Mouse (Mus musculus) brain, embryonic 14.5 days (tissue): ENCODE measurements at regions not wholly inside any gene's neighbourhood (a gene's known extent, or its start where the extent isn't known, plus 50 kb on each side); places are given as distances from the start of the nearest gene placed in this dataset.

Experiments
- DNase-seq: peaks from one replicate; pipeline ENCODE4 v3.0.0-alpha.2; 2011; ENCODE audit warnings: low read depth
- CTCF ChIP-seq: fragments of 200-500 bp; IDR thresholded peaks from 2 replicates; pipeline ENCODE4 v1.5.1; 2012; ENCODE audit warnings: inconsistent platforms, mild to moderate bottlenecking, moderate library complexity, borderline replicate concordance; ENCODE audit not compliant: insufficient read depth, insufficient read length; ENCODE audit errors: extremely low read depth
- POLR2A ChIP-seq: fragments of 200-500 bp; IDR thresholded peaks from 2 replicates; pipeline ENCODE4 v1.6.1; 2012; ENCODE audit warnings: mild to moderate bottlenecking, inconsistent platforms, borderline replicate concordance; ENCODE audit not compliant: poor library complexity, insufficient read depth, insufficient read length, severe bottlenecking; ENCODE audit errors: extremely low read depth

- no peak for DNase-seq
- TF ChIP-seq POLR2A, result no peak
- TF ChIP-seq CTCF, result no peak
Observed at GRCm38 (mm10) chr11:114611690-114612089, 56.6 kb upstream of the Rpl38 start.

GRCm38 (mm10) chr11:114608009-114608408 is 60.3 kb upstream of the Rpl38 start:
- DNase-seq, result no peak
- peak; percentile 42; the same call in 1 of the 2 replicates for TF ChIP-seq CTCF
- no peak for TF ChIP-seq POLR2A

- no peak for DNase-seq
- no peak for TF ChIP-seq CTCF
- no peak for TF ChIP-seq POLR2A
Observed at GRCm38 (mm10) chr11:114603108-114603507, 65.2 kb upstream of the Rpl38 start.

GRCm38 (mm10) chr11:114597225-114597624 is 71.1 kb upstream of the Rpl38 start:
- TF ChIP-seq POLR2A, result no peak
- no peak for TF ChIP-seq CTCF
- peak; percentile 90 for DNase-seq

- TF ChIP-seq CTCF (no peak), POLR2A (no peak)
- DNase-seq, result peak; percentile 59
Observed at GRCm38 (mm10) chr11:114592961-114593360, 75.4 kb upstream of the Rpl38 start.

GRCm38 (mm10) chr11:114588554-114588953 is 79.8 kb upstream of the Rpl38 start:
- no peak for DNase-seq
- TF ChIP-seq CTCF, result no peak
- TF ChIP-seq POLR2A, result no peak

- DNase-seq, result no peak
- TF ChIP-seq CTCF (no peak), POLR2A (no peak)
Observed at GRCm38 (mm10) chr11:114587986-114588385, 80.3 kb upstream of the Rpl38 start.

GRCm38 (mm10) chr11:114586400-114586799 is 81.9 kb upstream of the Rpl38 start:
- TF ChIP-seq CTCF (no peak), POLR2A (no peak)
- DNase-seq, result no peak

GRCm38 (mm10) chr11:114584804-114585203 is 83.5 kb upstream of the Rpl38 start:
- no peak for DNase-seq
- TF ChIP-seq POLR2A (no peak), CTCF (no peak)

- no peak for TF ChIP-seq CTCF
- no peak for TF ChIP-seq POLR2A
- DNase-seq, result no peak
Observed at GRCm38 (mm10) chr11:114584146-114584545, 84.2 kb upstream of the Rpl38 start.

GRCm38 (mm10) chr11:114579986-114580385 is 88.3 kb upstream of the Rpl38 start:
- no peak for DNase-seq
- TF ChIP-seq CTCF (no peak), POLR2A (no peak)

GRCm38 (mm10) chr11:114578551-114578950 is 89.8 kb upstream of the Rpl38 start:
- no peak for TF ChIP-seq CTCF
- DNase-seq, result no peak

- no peak for DNase-seq
- peak; percentile 28; the same call in 1 of the 2 replicates for TF ChIP-seq CTCF
- no peak for TF ChIP-seq POLR2A
Observed at GRCm38 (mm10) chr11:114576803-114577202, 91.5 kb upstream of the Rpl38 start.

- DNase-seq, result no peak
- TF ChIP-seq CTCF, result no peak
- TF ChIP-seq POLR2A, result no peak
Observed at GRCm38 (mm10) chr11:114571144-114571869, 97.0 kb upstream of the Rpl38 start.

- DNase-seq, result no peak
- no peak for TF ChIP-seq CTCF
Observed at GRCm38 (mm10) chr11:114570076-114570475, 98.2 kb upstream of the Rpl38 start.
